Mouse (Mus musculus): Measurements from ENCODE around the gene Cmc2.

Gene Cmc2

DNA sequence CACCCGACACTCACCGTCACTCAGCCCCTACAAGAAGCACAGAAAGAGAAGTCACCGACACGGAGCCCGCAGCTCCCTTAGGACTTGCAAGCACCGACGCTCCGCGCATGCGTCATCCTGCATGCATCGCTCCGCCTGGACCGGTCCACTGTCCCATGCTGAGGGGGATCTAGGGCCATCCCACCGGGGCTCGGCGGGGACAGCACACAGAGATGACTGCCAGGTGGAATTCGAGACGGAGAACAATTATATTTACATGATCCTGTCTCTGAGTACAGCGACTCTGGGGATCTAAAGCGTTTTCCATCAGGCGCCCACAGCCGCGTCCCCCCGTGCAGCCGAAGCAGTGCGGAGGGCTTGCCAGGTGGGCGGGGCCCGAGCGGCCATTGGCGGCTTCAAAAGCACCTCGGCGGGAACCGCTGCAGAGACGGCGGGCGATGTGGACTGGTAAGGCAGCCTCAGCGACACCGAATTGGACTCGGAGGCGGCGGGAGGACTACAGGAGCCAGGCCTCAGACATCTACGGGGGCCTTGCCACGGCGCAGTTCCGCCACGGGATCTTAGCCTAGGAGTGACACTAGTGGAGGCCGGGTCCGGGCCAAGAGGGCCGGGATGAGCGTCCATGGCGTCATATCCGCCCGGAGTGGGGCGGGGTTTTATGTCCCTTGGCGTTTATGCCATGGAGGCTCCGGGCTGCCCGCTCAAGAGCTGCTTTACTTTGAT is at the start of gene Cmc2, which contains the start of gene Cenpn:
TSS of gene Cmc2 (minus strand) at position 119 of the 723 bp plus-strand sequence.
TSS of gene Cenpn (plus strand) at position 394 of the 723 bp plus-strand sequence.
- peak; percentile 98 for DNase-seq (ENCODE audit: low read depth, low spot score)

DNA sequence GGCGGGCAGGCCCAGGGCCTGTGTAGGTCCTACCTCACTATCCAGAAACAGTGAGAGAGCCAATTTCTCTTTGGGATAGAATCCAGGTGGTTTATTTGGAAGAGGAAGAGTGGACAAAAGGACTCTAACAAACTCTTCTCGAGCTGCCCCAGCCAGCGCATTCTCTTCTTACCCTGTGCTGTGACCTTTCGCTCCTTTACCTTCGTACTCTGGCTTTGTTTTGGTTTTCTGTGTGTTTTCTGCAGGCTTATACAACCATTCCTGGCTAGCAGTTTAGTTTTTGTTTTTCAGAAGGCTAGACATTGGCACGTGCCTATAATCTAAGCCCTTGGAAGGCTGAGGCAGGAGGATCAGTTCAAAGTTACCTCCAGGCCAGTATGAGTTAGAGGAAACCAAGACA is 48.3 kb upstream of the Cmc2 start:
- no peak for DNase-seq (ENCODE audit: low read depth, low spot score)

- no peak for DNase-seq (ENCODE audit: low read depth, low spot score)
Observed at GRCm38 (mm10) chr8:116954415-116954814, 33.2 kb upstream of the Cmc2 start.

DNA sequence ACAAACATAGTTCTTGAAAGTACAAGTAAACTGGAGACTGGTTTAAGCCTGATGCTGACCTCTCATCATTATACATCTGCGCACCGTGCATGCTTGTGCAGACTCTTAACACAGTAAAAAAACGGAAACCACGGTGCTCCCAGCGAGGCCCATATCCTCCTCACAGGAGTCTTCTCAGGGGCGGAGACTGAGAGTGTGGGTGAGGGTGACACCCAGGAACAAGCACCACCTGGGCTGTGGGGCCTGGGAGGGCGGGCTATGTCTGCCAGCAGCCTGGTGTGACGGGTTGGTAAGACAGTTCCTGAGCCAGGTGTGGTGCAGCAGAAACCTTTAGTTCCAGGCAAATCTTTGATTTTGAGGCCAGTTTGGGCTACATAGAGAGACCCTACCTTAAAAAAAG is 31.2 kb upstream of the Cmc2 start:
- peak; percentile 75 for DNase-seq (ENCODE audit: low read depth, low spot score)

- no peak for DNase-seq (ENCODE audit: low read depth, low spot score)
Observed at GRCm38 (mm10) chr8:116951778-116952177, 30.5 kb upstream of the Cmc2 start.

DNA sequence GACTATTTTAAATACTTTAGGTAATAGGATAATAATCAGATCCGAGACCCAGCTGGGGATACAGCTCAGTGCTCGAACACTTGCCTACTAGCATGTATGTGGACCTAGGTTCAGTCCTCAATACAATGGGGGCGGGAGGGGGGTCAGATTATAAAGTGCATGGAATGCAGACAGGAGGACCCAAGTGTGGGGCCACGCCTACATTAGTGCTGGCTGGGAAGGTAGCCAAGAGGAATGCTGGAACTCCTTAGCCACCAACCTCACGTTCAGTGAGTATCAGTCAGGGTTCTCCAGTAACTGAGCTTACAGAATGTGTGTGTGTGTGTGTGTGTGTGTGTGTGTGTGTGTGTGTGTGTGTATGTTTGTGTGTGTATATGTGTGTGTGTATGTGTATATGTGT is 30.1 kb upstream of the Cmc2 start:
- no peak for DNase-seq (ENCODE audit: low read depth, low spot score)

DNA sequence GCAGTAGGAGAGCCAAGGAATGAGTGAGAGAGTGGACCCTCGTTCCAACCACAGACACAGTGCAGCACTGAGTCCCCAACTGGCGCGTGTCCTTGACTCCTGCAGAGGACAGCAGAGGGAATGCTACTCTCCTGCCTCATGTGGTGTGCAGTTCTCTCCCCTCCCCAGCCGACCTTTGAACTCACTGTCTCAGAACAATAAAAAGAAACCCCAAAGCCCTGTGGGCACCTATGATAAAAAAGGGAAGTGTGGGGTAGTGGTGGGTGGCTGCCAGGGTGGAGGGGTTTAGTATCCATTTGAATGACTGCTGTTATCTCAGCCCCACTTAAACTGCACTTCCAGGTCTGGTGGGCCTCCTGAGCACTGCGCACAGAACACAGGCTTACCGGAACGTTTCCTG is 26.3 kb upstream of the Cmc2 start:
- DNase-seq (ENCODE audit: low read depth, low spot score), result no peak

DNA sequence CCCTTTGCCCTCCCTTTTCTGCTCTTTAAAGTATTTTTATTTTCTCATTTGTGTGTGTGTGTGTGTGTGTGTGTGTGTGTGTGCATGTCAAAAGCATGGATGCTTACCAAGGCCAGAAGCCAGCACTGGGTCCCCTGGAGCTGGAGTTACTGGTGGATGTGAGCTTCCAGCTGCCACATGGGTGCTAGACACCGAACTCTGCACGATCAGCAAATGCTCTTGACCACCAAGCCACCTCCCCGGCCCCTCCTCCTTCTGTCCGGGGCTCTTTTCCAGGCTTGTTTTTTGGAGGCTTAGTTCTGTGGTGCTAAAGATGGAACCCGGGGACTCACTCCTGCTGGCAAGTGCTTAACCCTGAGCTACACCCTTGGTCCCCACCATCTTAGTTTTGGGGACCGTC is 25.6 kb upstream of the Cmc2 start:
- no peak for DNase-seq (ENCODE audit: low read depth, low spot score)

GRCm38 (mm10) chr8:116946268-116946838 is 25.1 kb upstream of the Cmc2 start:
- DNase-seq (ENCODE audit: low read depth, low spot score), result peak; percentile 71

GRCm38 (mm10) chr8:116945169-116945910 is 24.1 kb upstream of the Cmc2 start:
- DNase-seq (ENCODE audit: low read depth, low spot score), result peak; percentile 28

- DNase-seq (ENCODE audit: low read depth, low spot score), result no peak
Observed at GRCm38 (mm10) chr8:116944385-116944696, 23.1 kb upstream of the Cmc2 start.

GRCm38 (mm10) chr8:116943555-116944384 is 22.5 kb upstream of the Cmc2 start:
- peak; percentile 54 for DNase-seq (ENCODE audit: low read depth, low spot score)

DNA sequence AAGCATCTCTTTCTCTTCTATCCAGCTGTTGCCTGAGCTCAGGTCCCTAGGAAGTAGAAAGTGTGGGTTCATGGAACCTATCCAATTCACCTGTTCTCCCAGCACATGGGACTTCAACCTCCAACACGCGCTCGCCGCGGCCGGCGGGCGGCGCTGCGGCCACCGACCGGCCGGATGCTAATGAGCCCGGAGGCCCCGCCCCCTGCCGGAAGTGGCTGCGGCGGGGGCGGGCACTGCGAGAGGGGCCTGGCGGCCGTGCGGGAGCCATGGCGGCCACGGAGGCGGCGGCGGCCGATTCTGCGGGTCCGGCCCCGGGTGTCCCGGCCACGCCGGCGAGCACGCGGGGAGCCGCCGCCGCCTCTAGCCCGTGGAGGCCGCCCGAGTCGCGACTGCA is 21.9 kb upstream of the Cmc2 start, which contains the start of gene Atmin:
TSS of gene Atmin (plus strand) at position 233 of the 394 bp plus-strand sequence.
- DNase-seq (ENCODE audit: low read depth, low spot score), result peak; percentile 89

DNA sequence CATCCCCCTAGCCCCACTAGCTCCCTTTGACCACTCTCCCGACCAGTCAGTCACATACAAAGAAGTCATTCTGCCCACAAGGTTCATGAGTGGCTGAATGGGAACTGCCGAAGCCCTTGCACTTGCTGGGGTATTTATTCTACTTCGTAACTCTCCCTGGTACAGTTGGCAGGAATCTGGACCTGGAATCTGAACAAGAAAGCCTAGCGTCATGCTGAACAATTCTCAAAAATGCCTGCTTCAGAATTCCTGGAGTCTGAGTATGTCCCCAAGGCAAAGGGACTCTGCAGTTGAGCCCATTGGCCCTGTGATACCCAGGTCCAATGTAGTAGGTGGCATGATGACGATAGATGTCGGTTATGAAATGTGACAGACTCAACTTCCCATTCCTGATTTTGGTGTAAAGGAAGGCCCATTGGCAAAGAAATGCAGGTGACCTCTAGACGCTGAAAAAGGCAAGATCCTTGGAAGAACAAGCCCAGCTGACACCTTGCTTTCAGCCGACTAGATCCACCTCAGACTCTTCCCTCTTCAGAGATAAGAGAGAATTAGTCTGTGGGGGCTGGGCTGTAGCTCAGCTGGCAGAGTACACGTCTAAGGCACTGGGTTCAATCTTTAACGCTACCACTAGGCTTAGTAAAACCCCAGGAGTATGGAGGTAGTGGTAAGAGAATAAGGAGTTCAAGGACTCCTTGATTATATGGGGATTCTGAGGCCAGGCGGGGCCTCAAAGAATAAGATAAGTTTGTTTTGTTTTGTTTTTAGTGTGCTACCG is 21.2 kb upstream of the Cmc2 start:
- DNase-seq (ENCODE audit: low read depth, low spot score), result peak; percentile 27

DNA sequence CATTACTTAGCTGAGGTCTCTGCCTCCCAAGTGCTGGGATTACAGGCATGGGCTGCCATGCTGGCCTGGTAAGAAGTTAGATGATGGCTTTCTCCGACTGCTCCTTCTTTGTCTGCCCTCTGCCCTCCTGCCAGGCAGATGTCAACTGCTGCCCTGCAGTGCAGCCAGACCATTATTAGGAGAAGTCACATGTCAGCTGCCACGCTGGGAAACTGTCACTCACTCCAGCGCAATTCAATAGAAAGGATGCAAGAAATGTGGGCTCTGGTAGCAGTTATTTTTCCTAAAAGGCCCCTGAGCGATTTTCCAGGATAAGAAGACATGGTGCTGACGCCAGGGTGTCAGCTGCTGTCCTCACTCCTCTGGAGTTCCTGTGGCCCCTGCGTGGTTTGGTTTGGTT is 14.3 kb upstream of the Cmc2 start:
- DNase-seq (ENCODE audit: low read depth, low spot score), result no peak

DNA sequence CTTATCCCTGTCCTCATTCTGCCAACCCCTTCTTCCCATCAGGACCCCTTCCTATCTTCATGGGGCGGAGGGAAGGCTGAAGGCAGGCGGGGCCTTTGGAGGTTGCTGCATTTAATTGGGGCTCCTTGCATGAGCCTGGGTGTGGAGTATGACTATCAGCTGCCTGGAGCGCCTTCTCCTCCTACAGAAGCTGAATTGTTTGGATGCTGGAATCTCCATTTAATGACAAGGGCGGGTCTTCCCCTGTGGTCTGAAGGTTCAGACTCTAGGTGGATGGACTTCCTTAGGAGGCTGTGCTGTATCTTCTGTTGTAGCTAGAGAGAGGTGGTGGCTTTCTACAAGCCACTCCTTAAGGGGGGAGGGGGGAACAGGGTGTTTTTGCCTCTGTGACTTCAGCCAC is 13.7 kb upstream of the Cmc2 start:
- DNase-seq (ENCODE audit: low read depth, low spot score), result no peak

DNA sequence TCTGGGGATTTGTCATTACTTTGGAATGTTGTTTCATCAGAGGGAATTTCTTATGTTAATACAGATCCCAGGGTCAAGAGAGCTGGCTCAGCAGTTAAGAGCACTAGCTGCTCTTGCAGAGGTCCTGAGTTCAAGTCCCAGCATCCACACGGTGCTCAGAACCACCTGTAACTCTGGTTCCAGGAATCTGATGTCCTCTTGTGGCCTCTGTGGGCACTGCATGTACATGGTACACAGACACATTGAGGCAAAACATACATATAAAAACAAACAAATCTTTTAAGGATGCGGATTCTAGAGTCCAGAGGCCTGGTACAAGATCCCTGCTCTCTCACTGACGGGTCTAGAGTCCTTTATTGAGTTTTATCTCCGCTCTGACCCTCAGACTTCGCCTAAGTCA is 7.3 kb upstream of the Cmc2 start:
- no peak for DNase-seq (ENCODE audit: low read depth, low spot score)

DNA sequence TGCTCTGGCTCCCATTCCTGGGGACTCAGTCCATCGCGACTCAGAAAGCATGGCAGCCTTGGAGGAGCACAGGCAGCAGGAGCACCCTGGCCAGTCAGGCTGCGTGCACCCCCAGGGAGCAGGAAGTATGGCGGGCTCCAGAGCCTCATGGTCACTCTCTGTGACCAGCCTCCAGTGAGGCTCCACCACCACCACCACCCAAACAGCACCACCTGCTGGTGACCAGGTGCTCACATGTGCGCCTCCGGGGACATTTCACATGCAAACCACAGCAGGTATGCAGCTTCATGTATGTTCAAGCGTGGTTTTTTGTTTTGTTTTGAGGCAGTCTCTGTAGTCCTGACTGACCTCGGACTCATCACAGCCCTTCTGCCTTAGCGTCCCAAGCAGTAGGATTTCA is 6.6 kb upstream of the Cmc2 start:
- DNase-seq (ENCODE audit: low read depth, low spot score), result peak; percentile 67

GRCm38 (mm10) chr8:116923526-116923925 is 2.3 kb upstream of the Cmc2 start:
- peak; percentile 64 for DNase-seq (ENCODE audit: low read depth, low spot score)

DNA sequence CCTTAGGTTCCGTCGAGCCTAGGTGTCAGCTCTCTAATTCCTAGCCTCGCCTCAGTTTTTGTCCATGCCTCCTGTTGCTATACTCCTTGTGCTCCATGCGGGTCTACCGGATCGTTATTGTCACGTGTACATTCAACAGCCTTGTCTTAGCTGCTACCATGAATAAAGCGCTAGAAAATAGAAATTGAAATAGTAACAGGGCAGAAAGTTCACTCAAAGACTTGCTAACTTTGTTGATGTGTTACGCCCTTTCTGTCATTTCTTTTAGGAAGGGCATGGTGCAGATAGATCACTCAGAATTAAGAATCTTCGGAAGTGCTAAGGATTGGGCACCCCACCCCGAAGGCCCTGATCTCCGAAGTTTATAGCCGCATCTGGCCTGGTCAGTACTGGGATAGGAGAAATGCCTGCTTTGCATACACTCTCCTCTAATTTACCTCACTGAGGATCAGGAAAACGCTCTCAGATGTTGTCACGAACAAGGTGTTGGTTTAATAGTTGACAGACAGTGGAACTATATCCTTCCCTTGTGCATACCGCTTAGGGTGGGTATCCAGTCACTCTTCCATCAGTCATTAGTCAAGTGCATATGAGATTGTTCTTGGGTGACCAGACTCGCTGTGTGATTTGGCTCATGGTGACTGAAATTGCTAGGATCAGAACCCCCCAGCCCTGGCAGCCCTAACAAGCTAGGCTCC is 954 bp upstream of the Cmc2 start:
- no peak for DNase-seq (ENCODE audit: low read depth, low spot score)

DNA sequence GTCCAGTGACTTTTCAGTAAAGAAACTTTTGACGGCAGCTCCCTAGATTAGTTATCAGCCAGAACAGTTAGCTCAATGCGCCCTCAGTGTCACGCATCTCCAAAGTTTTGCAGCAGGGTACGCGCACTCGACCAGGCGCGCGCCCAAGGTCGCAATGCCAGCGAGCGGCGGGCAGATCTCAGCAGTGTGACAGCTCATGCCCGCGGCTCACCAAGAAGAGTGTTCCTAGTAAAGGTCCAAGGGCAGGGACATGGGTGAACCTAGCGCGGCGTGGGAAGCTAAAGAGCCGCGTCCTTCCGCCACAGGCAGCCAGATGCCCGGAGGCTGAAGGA is 284 bp downstream of the Cmc2 start:
- DNase-seq (ENCODE audit: low read depth, low spot score), result no peak
